Mouse (Mus musculus): ENCODE results near the gene Cpe. TPM values are rescaled to one million over a fixed set of nuclear protein-coding genes. Genes with fewer than 3 reads are reported as not detected.

The Cpe gene
- polyA plus RNA-seq (2015; fragmentation: Nextera tagmentation; extraction: Ambion mirVana), result 48.4 and 49.1 TPM in 2 replicates

GRCm38 (mm10) chr8:64692651-64693201 is at the start of gene Cpe:
Gene Cpe, minus strand, starts transcription at chr8:64693054.
- ATAC-seq (ENCODE audit: low read depth), result peak; percentile 98
- Histone ChIP-seq H3K4me1 (replicated peaks; ENCODE audit: control insufficient read depth, insufficient read depth, low read length) (no peaks in the 10 kb centered on the region; the same call in 1 of the 2 replicates), H3K36me3 (ENCODE audit: control insufficient read depth, insufficient read depth, low read length) (no peaks in the 10 kb centered on the region), H3K27ac (ENCODE audit: low read length) (no peak within 1 kb of the TSS), H3K9me3 (ENCODE audit: control insufficient read depth, low read length) (no peaks in the 10 kb centered on the region), H3K4me2 (ENCODE audit: low read depth, low read length) (peak within 1 kb of the TSS; percentile 94), H3K9ac (ENCODE audit: low read length) (peak within 1 kb of the TSS; percentile 61), H3K4me3 (ENCODE audit: low read length) (peak within 1 kb of the TSS; percentile 58), H3K27me3 (ENCODE audit: control insufficient read depth, insufficient read depth, low read depth, low read length) (peaks cover 14% of the 10 kb centered on the region)
- under 1% methylated on average over 54 of the region's 54 CpGs for WGBS

GRCm38 (mm10) chr8:64740547-64741211 is 47.8 kb upstream of the Cpe start:
- ATAC-seq (ENCODE audit: low read depth), result no peak
- H3K4me3 ChIP-seq (ENCODE audit: low read length), result no peak overlapping the region
- no peak overlapping the region for H3K9ac ChIP-seq (ENCODE audit: low read length)
- H3K4me1 ChIP-seq (replicated peaks; ENCODE audit: control insufficient read depth, insufficient read depth, low read length), result no peaks in the 10 kb centered on the region
- H3K27me3 ChIP-seq (ENCODE audit: control insufficient read depth, insufficient read depth, low read depth, low read length), result no peaks in the 10 kb centered on the region
- no peaks in the 10 kb centered on the region for H3K9me3 ChIP-seq (ENCODE audit: control insufficient read depth, low read length)
- H3K36me3 ChIP-seq (ENCODE audit: control insufficient read depth, insufficient read depth, low read length), result no peaks in the 10 kb centered on the region; the same call in 1 of the 2 replicates
- H3K4me2 ChIP-seq (ENCODE audit: low read depth, low read length), result no peak overlapping the region
- no peak overlapping the region for H3K27ac ChIP-seq (ENCODE audit: low read length)
- 87% methylated on average over 13 of the region's 13 CpGs for WGBS

GRCm38 (mm10) chr8:64738916-64739315 is 46.1 kb upstream of the Cpe start:
- Histone ChIP-seq H3K9ac (ENCODE audit: low read length) (no peak overlapping the region), H3K4me2 (ENCODE audit: low read depth, low read length) (no peak overlapping the region), H3K4me1 (replicated peaks; ENCODE audit: control insufficient read depth, insufficient read depth, low read length) (no peaks in the 10 kb centered on the region), H3K27me3 (ENCODE audit: control insufficient read depth, insufficient read depth, low read depth, low read length) (no peaks in the 10 kb centered on the region), H3K27ac (ENCODE audit: low read length) (no peak overlapping the region), H3K4me3 (ENCODE audit: low read length) (no peak overlapping the region), H3K36me3 (ENCODE audit: control insufficient read depth, insufficient read depth, low read length) (no peaks in the 10 kb centered on the region; the same call in 1 of the 2 replicates), H3K9me3 (ENCODE audit: control insufficient read depth, low read length) (no peaks in the 10 kb centered on the region)
- 62% methylated on average over 1 of the region's 1 CpGs for WGBS
- no peak for ATAC-seq (ENCODE audit: low read depth)

GRCm38 (mm10) chr8:64736767-64737323 is 44.0 kb upstream of the Cpe start:
- Histone ChIP-seq H3K4me2 (ENCODE audit: low read depth, low read length) (no peak overlapping the region), H3K27me3 (ENCODE audit: control insufficient read depth, insufficient read depth, low read depth, low read length) (no peaks in the 10 kb centered on the region), H3K4me3 (ENCODE audit: low read length) (no peak overlapping the region), H3K9ac (ENCODE audit: low read length) (no peak overlapping the region), H3K36me3 (ENCODE audit: control insufficient read depth, insufficient read depth, low read length) (no peaks in the 10 kb centered on the region), H3K4me1 (replicated peaks; ENCODE audit: control insufficient read depth, insufficient read depth, low read length) (peaks cover 8% of the 10 kb centered on the region; the same call in 1 of the 2 replicates), H3K9me3 (ENCODE audit: control insufficient read depth, low read length) (no peaks in the 10 kb centered on the region), H3K27ac (ENCODE audit: low read length) (no peak overlapping the region)
- ATAC-seq (ENCODE audit: low read depth), result no peak
- WGBS, result 63% methylated on average over 3 of the region's 3 CpGs

- peaks cover 11% of the 10 kb centered on the region; the same call in 1 of the 2 replicates for H3K4me1 ChIP-seq (replicated peaks; ENCODE audit: control insufficient read depth, insufficient read depth, low read length)
- no peak overlapping the region for H3K4me2 ChIP-seq (ENCODE audit: low read depth, low read length)
- 81% methylated on average over 8 of the region's 8 CpGs for WGBS
- H3K27me3 ChIP-seq (ENCODE audit: control insufficient read depth, insufficient read depth, low read depth, low read length), result no peaks in the 10 kb centered on the region
- H3K36me3 ChIP-seq (ENCODE audit: control insufficient read depth, insufficient read depth, low read length), result peaks cover 5% of the 10 kb centered on the region; the same call in 1 of the 2 replicates
- no peaks in the 10 kb centered on the region for H3K9me3 ChIP-seq (ENCODE audit: control insufficient read depth, low read length)
- no peak overlapping the region for H3K27ac ChIP-seq (ENCODE audit: low read length)
- no peak for ATAC-seq (ENCODE audit: low read depth)
- no peak overlapping the region for H3K9ac ChIP-seq (ENCODE audit: low read length)
- H3K4me3 ChIP-seq (ENCODE audit: low read length), result no peak overlapping the region
These were observed 42.3 kb upstream of the Cpe start for GRCm38 (mm10) chr8:64735161-64735560.

GRCm38 (mm10) chr8:64733271-64733943 is 40.6 kb upstream of the Cpe start, which contains the start of gene Msmo1:
Gene Msmo1, minus strand, starts transcription at chr8:64733792.
- Histone ChIP-seq H3K9me3 (ENCODE audit: control insufficient read depth, low read length) (no peaks in the 10 kb centered on the region), H3K9ac (ENCODE audit: low read length) (peak within 1 kb of the TSS; percentile 71), H3K4me2 (ENCODE audit: low read depth, low read length) (peak within 1 kb of the TSS; percentile 78), H3K27me3 (ENCODE audit: control insufficient read depth, insufficient read depth, low read depth, low read length) (no peaks in the 10 kb centered on the region), H3K27ac (ENCODE audit: low read length) (peak within 1 kb of the TSS; percentile 39; the same call in 1 of the 2 replicates), H3K4me3 (ENCODE audit: low read length) (peak within 1 kb of the TSS; percentile 75), H3K4me1 (replicated peaks; ENCODE audit: control insufficient read depth, insufficient read depth, low read length) (peaks cover 11% of the 10 kb centered on the region; the same call in 1 of the 2 replicates), H3K36me3 (ENCODE audit: control insufficient read depth, insufficient read depth, low read length) (peaks cover 5% of the 10 kb centered on the region; the same call in 1 of the 2 replicates)
- WGBS, result under 1% methylated on average over 58 of the region's 60 CpGs
- peak; percentile 100 for ATAC-seq (ENCODE audit: low read depth)

GRCm38 (mm10) chr8:64732596-64732995 is 39.7 kb upstream of the Cpe start:
- Histone ChIP-seq H3K4me1 (replicated peaks; ENCODE audit: control insufficient read depth, insufficient read depth, low read length) (peaks cover 11% of the 10 kb centered on the region; the same call in 1 of the 2 replicates), H3K4me3 (ENCODE audit: low read length) (peak overlapping the region; percentile 75), H3K9ac (ENCODE audit: low read length) (peak overlapping the region; percentile 71), H3K9me3 (ENCODE audit: control insufficient read depth, low read length) (no peaks in the 10 kb centered on the region), H3K27me3 (ENCODE audit: control insufficient read depth, insufficient read depth, low read depth, low read length) (no peaks in the 10 kb centered on the region), H3K36me3 (ENCODE audit: control insufficient read depth, insufficient read depth, low read length) (peaks cover 6% of the 10 kb centered on the region; the same call in 1 of the 2 replicates), H3K4me2 (ENCODE audit: low read depth, low read length) (peak overlapping the region; percentile 78), H3K27ac (ENCODE audit: low read length) (no peak overlapping the region)
- 8% methylated on average over 9 of the region's 9 CpGs for WGBS
- no peak for ATAC-seq (ENCODE audit: low read depth)

GRCm38 (mm10) chr8:64728156-64728555 is 35.3 kb upstream of the Cpe start:
- H3K27ac ChIP-seq (ENCODE audit: low read length), result no peak overlapping the region
- H3K36me3 ChIP-seq (ENCODE audit: control insufficient read depth, insufficient read depth, low read length), result peaks cover 20% of the 10 kb centered on the region; the same call in 1 of the 2 replicates
- WGBS, result 81% methylated on average over 7 of the region's 7 CpGs

More at GRCm38 (mm10) chr8:64728156-64728555, 35.3 kb upstream of the Cpe start:
- Histone ChIP-seq H3K4me3 (ENCODE audit: low read length) (no peak overlapping the region), H3K4me1 (replicated peaks; ENCODE audit: control insufficient read depth, insufficient read depth, low read length) (peaks cover 11% of the 10 kb centered on the region; the same call in 1 of the 2 replicates), H3K27me3 (ENCODE audit: control insufficient read depth, insufficient read depth, low read depth, low read length) (no peaks in the 10 kb centered on the region), H3K4me2 (ENCODE audit: low read depth, low read length) (no peak overlapping the region), H3K9me3 (ENCODE audit: control insufficient read depth, low read length) (no peaks in the 10 kb centered on the region), H3K9ac (ENCODE audit: low read length) (no peak overlapping the region)
- no peak for ATAC-seq (ENCODE audit: low read depth)
